Mouse (Mus musculus) olfactory bulb, adult 2 months (tissue): Measurements from ENCODE around the gene Fnbp4.

Experiments
- CTCF ChIP-seq: fragments of 200-500 bp; IDR thresholded peaks from 2 replicates; pipeline ENCODE4 v1.5.1; 2012; ENCODE audit warnings: low read depth, mild to moderate bottlenecking, low read length, moderate library complexity; ENCODE audit not compliant: insufficient read depth
- POLR2A ChIP-seq: fragments of 200-500 bp; IDR thresholded peaks from 2 replicates; pipeline ENCODE4 v1.6.1; 2012; ENCODE audit warnings: mild to moderate bottlenecking, low read depth, low read length, moderate library complexity; ENCODE audit not compliant: insufficient read depth

GRCm38 (mm10) chr2:90700943-90701342 lies 44.2 kb upstream of the Fnbp4 start:
- no peak for TF ChIP-seq CTCF
- no peak for TF ChIP-seq POLR2A
